Mouse (Mus musculus) kidney, adult 8-10 months (tissue): ENCODE results near the gene Samhd1.
A peak's percentile ranks its signal among the peaks of the same experiment; 100 is the strongest.

Experiments
- DNase-seq, 2 experiments: peaks; one replicate each; pipeline ENCODE4 v3.0.0; 2022

Gene Samhd1

DNA sequence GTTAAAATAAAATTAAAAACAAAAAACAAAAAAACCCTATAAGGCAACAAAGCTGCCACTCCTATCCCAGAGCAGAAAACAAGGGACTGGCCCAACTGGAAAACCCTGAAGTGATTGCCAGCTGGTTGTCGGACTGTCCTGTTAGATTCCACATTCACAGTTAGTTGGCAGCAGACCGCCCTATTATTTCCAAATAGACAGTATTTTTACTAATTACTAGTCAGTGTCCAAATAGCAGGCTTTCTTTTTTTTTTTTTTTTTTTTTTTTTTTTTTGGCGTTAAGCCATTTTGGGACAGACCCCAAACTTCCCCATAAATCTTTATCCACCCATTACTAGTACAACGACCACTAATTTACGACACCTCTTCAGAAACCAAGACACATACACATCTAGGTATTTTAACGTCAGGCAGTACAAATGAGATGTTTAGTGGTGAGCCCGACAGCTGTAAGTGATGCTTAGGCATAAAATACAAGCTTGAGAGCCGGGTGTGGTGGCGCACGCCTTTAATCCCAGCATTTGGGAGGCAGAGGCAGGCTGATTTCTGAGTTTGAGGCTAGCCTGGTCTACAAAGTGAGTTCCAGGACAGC is 560 bp upstream of the Samhd1 start:
- DNase-seq = no peak

- DNase-seq = no peak
These were observed 560 bp downstream of the Samhd1 start for GRCm38 (mm10) chr2:157134479-157134931.

DNA sequence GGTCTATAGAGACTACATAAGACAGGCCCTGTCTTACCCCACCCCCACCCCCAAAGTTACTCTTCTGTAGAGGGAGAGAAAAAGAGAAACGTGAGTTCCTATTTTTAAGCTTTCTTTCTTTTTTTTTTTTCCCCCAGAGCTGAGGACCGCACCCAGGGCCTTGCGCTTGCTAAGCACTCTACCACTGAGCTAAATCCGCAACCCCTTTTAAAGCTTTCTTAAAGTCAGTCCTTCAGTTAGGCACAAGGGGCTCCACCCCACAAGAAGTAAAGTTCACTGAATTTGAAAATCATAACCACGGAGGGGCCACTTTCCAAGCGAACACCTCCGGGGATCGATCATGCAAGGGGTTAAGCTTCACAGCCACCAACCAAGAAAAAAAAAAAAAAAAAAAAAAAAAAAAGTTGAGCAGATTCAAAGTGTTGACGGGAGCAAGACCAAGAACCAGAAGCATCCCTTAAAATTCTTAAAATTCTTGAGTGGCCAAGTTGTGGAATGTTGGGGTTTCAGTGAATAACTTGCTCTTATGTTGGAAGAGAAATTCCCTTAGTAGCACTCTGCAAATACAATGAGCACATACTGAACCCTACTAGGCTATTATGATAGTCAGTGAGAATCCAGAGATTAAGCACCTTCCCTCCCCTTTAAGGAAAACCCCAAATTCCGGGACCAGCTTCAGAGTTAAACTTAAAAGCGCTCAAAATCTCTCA is 1.1 kb downstream of the Samhd1 start:
- no peak for DNase-seq

DNA sequence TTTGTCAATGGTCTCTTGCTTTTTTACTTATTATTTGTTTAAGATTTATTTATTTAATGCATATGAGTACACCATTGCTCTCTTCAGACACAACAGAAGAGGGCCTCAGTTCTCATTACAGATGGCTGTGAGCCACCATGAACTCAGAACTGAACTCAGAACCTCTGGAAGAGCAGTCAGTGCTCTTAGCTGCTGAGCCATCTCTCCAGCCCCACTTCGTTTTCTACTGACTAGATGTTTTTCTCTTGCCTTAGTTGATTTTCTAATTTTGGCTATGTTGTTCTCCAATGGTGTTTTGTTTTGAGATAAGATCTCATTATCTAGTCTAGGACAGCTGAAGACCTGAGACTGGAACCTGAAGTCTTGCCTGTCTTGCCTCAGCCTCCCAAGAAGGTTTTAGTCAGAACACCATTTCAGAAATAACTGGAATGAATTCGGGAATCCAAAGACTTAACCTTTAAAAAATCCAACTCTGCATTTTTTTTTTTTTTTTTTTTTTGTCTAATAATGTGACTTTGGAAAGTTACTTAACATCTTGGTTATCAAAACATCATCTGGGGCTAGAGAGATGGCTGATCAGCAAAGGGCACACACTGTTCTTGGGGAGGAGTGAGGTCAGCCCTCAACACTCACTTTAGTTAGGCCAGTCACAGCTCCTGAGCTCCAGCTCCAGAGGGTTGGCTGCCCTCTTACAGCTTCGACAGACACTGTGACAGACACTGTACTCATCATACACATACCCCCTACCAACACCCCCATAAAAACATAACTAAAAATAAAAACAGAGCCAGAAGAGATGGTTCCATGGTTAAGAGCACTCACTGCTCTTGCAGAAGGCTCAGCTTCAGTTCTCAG is 2.2 kb downstream of the Samhd1 start:
- DNase-seq = no peak

DNA sequence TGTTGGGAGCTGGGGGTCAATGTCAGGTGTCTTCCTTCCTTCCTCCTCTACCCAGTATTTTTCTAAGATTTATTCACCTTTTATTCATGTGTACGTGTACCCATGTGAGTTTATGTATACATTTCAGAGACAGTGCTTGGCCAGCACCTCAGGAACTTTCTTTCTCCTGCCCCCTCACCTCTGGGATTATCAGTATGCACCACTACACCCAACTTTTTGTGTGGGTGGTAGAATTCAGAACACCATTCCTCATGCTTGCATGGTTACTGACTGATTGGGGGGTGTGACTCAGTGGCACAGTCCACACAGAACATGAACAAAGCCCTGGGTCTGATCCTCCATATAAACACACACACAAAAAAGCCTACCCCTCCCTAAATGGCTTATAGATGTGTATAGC is 3.0 kb downstream of the Samhd1 start:
- no peak for DNase-seq

DNA sequence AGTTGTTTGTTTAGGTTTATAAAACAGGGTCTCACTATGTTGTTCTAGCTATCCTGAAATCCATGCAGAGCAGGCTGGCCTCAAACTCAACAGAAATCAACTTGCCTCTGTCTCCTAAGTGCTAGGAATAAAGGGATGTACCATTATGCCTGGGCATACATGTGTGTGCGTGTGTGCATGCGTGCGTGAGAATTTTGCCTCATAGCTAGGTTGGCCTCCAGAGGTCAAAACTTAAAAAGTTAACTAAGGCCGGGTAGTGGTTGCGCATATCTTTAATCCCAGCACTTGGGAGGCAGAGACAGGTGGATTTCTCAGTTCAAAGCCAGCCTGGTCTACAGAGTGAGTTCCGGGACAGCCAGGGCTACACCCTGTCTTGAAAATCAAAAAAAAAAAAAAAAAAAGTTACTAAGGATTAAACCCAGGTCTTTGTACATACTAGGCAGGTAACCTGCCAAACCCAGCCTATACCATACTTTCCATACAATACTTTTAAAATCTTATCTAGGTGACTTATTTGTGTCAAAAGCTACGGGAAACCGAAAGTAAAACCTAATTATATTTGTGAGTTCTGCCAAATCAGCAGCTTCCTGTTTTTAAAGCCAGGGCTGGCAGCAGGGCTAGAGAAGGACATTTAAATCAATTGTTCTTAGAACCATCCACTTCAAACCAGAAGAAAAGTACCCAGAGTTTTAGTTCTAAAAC is 4.1 kb downstream of the Samhd1 start:
- peak in 1 of 2 experiments; percentile 24 for DNase-seq

- DNase-seq = no peak
These were observed 5.4 kb downstream of the Samhd1 start for GRCm38 (mm10) chr2:157129601-157130164.

DNA sequence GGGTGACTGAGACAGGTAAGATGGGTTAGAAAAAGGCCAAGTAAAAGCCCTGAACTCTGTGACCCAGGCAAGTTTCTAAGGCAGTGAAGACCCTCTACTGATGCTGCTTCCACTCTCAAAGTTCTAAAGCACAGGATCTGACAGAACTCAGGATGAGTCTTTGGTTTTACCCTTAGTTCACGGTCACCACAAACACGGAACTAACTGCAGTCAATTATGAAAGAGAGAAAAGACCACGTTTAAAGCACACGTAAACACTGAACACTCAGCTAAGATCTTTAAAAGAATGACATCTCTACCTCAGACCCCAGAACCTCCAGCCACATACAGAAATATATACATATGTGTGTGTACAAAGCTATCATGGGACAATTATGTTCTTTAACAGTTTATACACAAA is 6.0 kb downstream of the Samhd1 start:
- no peak for DNase-seq

DNA sequence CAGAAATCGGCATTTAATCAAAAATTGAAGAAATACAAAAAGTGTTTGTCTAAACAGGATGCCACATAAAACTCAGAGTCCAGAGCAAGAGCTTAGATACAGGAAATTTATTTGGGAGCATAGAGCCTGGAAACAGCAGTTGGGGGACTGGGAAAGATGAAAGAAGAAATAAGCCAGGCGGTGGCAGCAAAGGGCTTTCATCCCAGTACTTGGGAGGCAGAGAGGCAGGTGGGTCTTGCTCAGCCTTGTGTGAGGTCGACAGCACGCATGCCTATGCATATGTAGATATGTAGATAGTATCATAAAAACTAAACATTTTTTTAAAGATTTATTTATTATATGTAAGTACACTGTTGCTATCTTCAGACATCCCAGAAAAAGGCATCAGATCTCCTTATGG is 7.0 kb downstream of the Samhd1 start:
- DNase-seq = peak in 1 of 2 experiments; percentile 20

- DNase-seq = no peak
These were observed 7.7 kb downstream of the Samhd1 start for GRCm38 (mm10) chr2:157127370-157127769.

DNA sequence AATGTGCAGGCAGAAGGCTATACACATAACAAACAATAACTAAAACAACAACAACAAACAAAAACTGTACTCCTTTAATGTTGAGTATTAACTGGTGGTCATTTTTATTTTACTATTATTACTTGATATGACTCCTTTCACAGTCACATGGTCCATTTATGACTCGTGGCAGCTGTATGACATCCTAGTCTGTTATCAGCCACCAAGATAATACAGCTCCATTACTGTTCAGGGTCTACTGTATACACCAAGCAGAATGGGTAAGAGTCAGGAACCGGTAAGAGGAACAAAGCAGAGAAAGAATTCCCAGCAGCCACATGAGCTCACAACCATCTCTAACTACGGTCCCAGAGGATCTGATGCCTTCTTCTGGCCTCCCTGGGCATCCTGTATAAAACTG is 9.8 kb downstream of the Samhd1 start:
- no peak for DNase-seq

GRCm38 (mm10) chr2:157121766-157122165 is 13.3 kb downstream of the Samhd1 start:
- no peak for DNase-seq

- DNase-seq = no peak
These were observed 16.0 kb downstream of the Samhd1 start for GRCm38 (mm10) chr2:157119075-157119474.

GRCm38 (mm10) chr2:157118556-157118955 is 16.5 kb downstream of the Samhd1 start:
- DNase-seq = no peak

GRCm38 (mm10) chr2:157116964-157117363 is 18.1 kb downstream of the Samhd1 start:
- no peak for DNase-seq

GRCm38 (mm10) chr2:157108236-157108635 is 26.8 kb downstream of the Samhd1 start:
- no peak for DNase-seq

DNA sequence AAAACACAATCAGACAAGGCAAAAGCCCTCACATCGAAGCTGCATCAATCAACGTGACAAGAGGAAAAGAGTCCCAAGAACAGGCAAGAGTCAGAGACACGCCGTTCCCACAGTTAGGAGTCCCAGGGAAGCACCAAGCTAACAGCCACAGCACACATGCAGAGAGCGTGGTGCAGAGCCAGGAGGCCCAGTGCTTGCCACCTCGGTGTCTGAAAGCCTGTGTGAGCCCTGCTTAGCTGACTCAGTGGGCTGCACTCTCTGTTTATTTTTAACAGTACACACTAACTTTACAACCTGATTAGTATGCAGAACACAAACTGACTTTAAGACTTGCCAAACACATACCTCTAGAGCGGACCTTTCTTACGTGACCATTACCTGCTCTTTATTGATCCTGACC is 30.6 kb downstream of the Samhd1 start:
- DNase-seq = peak in 1 of 2 experiments; percentile 23

- DNase-seq = no peak
These were observed 32.8 kb downstream of the Samhd1 start for GRCm38 (mm10) chr2:157102256-157102655.

DNA sequence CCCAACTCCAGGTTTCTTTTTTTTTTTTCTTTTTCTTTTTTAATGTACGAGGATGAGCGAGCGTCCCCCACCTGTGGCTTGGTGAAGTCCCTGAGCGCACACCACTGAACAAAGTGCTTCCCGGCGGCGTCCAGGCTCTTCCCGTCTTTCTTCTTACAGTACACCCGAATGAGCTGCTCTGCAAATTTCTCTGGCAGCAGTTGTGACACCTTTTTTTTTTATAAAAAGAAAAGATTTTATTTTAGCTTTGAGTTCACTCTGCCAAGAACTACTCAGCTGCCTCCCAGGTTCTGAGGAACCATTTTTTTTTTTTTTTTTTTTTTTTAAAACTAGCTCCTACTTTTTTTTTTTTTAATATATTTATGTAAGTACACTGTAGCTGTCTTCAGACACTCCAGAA is 33.4 kb downstream of the Samhd1 start:
- no peak for DNase-seq

- no peak for DNase-seq
These were observed 34.8 kb downstream of the Samhd1 start for GRCm38 (mm10) chr2:157100319-157100605.

DNA sequence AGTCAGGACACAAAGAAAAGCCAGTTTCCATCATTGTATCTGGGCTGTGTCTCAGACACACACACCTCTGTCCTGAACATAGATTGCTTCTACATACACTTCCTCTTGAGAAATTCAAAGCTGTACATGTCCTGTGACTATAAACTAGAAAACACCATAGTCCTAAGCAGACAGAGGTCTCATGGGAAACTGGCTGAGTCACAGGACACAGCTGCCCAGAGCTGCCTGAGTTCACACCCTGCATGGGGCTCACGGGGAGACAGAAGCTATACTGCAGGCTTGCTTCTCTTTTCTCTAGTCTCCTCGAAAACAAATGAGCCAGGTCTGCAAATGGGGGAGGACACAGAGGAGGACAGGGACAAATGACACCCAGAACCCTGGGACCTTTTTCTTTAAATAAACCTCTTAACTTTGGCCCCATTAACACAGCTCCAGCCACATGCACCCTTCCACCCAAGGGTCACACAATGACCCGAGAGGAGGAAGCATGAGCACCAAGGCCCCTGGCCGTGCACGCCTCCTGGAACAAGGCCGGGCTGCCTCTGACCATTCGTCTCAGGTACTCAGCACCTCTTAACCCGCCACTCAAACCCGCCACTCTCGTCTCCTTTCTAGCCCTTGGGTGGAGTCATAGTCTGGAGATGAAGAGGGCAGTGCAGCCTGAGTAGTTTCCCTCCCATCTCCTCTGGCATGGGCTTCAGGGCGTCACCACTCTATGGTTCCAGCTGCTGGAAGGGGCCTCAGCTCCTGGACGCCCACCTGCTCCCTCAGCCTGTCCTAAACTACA is 35.3 kb downstream of the Samhd1 start:
- no peak for DNase-seq
